ENCODE assay signal across 27 mouse cellular contexts in the genomic region with DNA sequence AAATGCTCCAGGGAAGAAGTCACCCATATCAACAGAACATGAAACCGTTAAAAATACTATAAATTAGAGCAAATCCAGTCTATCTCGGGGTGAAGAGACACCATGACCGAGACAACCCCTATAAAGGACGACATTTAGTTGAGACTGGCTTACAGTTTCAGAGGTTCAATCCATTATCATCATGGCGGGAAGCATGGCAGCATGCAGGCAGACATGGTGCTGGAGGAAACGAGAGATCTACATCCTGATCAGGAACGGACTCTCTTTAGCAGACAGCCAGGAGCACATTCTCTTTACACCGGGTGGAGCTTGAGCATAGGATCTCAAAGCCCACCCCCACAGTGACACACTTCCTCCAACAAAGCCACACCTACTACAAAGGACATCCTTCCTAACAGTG.
"Had no signal": no experiment of that assay in that cellular context is flagged by ENCODE, and none has a peak within 500 bp of the region (broad histone marks: within the 10 kb centered on the region; RNA-seq: fewer than 3 reads in every experiment).

No protein-coding gene starts in this region.

- H3K4me2 ChIP-seq: embryonic facial prominence, embryonic 12.5 days; embryonic facial prominence, embryonic 13.5 days; embryonic facial prominence, embryonic 15.5 days; forebrain, embryonic 12.5 days; forebrain, embryonic 13.5 days; forebrain, embryonic 15.5 days had no signal

- H3K9ac ChIP-seq: embryonic facial prominence, embryonic 12.5 days; embryonic facial prominence, embryonic 13.5 days; embryonic facial prominence, embryonic 15.5 days; forebrain, embryonic 12.5 days; forebrain, embryonic 13.5 days; forebrain, embryonic 15.5 days; forebrain, postnatal 0 days had no signal

- H3K4me1 ChIP-seq: embryonic facial prominence, embryonic 10.5 days; embryonic facial prominence, embryonic 12.5 days; embryonic facial prominence, embryonic 13.5 days; embryonic facial prominence, embryonic 15.5 days; forebrain, embryonic 10.5 days; forebrain, embryonic 12.5 days; forebrain, embryonic 13.5 days had no signal

- H3K9me3 ChIP-seq: embryonic facial prominence, embryonic 10.5 days; embryonic facial prominence, embryonic 12.5 days; embryonic facial prominence, embryonic 13.5 days; embryonic facial prominence, embryonic 15.5 days; forebrain, embryonic 10.5 days; forebrain, embryonic 12.5 days; forebrain, embryonic 15.5 days had no signal

- DNase-seq: cerebellum, adult 8-10 months; cerebellum, adult 9-10 months; cerebellum, adult 9-11 months; cerebellum, postnatal 10 days; cerebellum, postnatal 14 days; cerebellum, postnatal 25 days; cerebellum, postnatal 36 days; embryo, embryonic 11 days; forebrain, postnatal 0 days; gastrocnemius, adult 2 months; gastrocnemius, postnatal 10 days; gastrocnemius, postnatal 14 days; gastrocnemius, postnatal 25 days; gastrocnemius, postnatal 36 days; heart, adult 18-20 months; heart, adult 2 months had no signal

- H3K4me3 ChIP-seq: embryonic facial prominence, embryonic 10.5 days; embryonic facial prominence, embryonic 12.5 days; embryonic facial prominence, embryonic 13.5 days; embryonic facial prominence, embryonic 15.5 days; erythroblast, embryonic 14.5 days; forebrain, embryonic 10.5 days; forebrain, embryonic 12.5 days; forebrain, embryonic 13.5 days; forebrain, embryonic 15.5 days; gastrocnemius, adult 2 months; heart, adult 2 months had no signal

- H3K27ac ChIP-seq: embryonic facial prominence, embryonic 10.5 days; embryonic facial prominence, embryonic 12.5 days; embryonic facial prominence, embryonic 13.5 days; embryonic facial prominence, embryonic 15.5 days; forebrain, embryonic 10.5 days; forebrain, embryonic 12.5 days; forebrain, embryonic 13.5 days; forebrain, embryonic 15.5 days; gastrocnemius, adult 2 months; heart, adult 2 months had no signal

- H3K36me3 ChIP-seq: embryonic facial prominence, embryonic 10.5 days; embryonic facial prominence, embryonic 12.5 days; embryonic facial prominence, embryonic 13.5 days; embryonic facial prominence, embryonic 15.5 days; forebrain, embryonic 10.5 days; forebrain, embryonic 12.5 days; forebrain, embryonic 15.5 days had no signal

- H3K27me3 ChIP-seq: embryonic facial prominence, embryonic 12.5 days; embryonic facial prominence, embryonic 13.5 days; embryonic facial prominence, embryonic 15.5 days; forebrain, embryonic 12.5 days; forebrain, embryonic 13.5 days; forebrain, embryonic 15.5 days had no signal

- ATAC-seq: forebrain, embryonic 13.5 days; forebrain, embryonic 14.5 days; forebrain, embryonic 15.5 days; forebrain, embryonic 16.5 days; forebrain, postnatal 0 days had no signal
